Mouse (Mus musculus): ENCODE results near the gene Galk1.

Gene Galk1

DNA sequence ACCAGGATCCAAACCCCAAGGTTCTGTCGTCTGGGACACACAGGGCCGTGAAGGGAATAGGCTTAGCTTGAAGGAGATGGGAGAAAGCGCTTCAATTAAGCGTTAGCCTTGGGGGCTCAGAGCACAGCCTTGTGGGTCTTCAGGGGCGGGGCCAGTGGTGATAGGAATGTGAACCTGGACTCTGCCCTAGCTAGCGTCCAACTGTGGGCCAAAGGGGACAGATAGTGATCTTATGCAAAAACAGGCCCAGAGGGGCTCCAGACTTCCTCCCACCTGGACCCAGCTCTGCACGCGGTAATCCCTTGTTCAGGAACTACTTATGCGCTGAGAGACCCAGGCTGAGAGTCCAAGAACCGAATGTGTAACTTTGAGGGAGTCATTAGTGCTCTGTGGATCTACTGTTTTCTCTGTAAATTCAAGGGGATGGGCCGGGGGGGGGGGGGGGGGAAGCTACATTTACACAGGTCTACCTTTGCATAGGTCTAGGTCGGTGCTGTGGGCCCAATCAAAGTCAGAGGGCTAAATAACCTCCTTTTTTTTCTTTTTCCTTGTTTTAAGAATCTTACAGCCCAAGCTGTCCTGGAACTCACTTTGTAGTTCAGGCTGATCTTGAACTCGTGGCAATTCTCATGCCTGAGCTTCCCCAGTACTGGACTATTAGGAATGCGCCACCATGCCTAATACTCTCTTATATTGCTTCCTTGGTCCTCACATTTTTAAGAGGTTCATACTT is 824 bp downstream of the Galk1 start:
- in situ Hi-C loops (cut with MboI, MseI): no loop called here

DNA sequence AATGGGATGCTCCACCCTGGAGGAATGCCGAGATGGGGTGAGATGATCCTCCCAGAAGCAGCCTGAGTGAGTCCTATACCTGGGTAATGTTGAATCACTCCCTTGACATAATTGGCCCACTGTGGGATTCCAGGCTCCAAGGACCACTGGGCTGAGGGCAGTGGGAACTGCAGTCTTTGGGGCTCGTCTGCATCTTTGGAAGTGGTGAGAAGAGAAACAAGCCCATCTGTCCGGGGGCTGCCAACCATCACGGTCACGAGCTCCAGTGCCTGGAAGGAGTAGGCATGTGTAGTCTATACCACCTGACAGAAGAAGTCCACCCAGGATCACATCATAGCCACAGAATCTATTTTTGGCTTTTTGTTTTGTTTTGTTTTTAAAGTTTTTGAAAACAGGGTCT is 1.6 kb downstream of the Galk1 start:
- in situ Hi-C loops (cut with MboI, MseI): no loop called here

DNA sequence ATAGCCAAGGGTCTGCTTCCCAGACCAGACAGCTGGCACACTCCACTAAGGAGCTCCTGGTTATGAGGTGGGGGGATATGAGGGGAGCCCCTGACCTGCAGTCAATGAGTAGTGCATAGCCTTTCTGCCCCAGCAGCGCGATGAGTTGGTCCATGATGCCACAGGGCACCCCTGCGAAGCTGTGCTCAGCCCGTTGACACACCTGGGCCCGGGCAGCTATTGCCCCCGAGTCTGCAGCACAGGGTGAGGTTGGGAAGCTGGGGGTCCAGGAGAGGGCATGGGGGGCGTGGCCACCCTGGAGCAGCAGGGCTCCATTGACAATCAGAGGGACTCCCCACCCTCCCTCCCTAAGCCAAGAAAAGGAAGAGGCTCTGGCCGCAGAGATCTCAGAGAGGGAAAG is 2.4 kb downstream of the Galk1 start:
- in situ Hi-C loops (cut with MboI, MseI): no loop called here

DNA sequence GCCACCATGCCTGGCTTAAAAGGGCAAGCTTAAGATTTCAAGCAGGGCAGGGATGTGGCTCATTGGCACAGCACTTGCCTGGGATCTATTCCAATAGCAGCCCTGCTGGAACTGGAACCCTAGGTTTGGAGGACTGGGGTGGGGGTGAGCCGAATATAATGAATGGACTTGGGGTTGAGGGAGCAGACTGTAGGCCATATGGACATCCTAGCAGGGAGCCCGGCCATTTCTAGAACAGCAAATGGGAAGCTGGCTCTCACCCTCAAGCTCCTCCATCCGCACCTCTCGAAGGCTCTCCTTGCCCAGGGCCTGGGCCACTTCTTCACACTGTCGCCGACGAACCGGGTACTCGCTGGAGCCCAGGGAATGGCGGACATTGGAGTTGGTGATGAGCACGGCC is 2.9 kb downstream of the Galk1 start:
- in situ Hi-C loops (cut with MboI, MseI): no loop called here

DNA sequence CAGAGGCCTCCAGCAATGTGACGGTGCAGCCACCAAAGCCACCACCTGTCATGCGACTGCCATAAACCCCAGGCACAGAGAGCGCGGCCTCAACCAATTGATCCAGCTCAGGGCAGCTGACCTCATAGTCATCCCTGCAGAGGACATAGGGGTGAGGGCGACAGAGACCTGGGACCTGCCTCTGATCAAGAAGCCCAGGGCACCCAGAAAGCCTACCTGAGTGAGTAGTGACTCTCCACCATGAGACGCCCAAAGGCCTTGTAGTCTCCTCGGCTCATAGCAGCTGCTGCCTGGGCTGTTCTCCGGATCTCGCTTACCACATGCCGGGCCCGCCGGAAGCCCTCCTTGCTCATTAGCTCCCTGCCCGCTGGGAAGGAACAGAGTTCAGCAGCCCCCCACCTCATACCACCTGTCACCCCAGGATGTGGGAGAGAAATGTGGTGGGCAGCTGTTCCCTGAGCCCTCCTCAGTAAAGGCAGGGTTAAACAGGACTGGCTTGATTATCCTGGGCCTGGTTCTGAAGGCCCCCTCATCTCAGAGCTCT is 3.6 kb downstream of the Galk1 start:
- in situ Hi-C loops (cut with MboI, MseI): no loop called here

DNA sequence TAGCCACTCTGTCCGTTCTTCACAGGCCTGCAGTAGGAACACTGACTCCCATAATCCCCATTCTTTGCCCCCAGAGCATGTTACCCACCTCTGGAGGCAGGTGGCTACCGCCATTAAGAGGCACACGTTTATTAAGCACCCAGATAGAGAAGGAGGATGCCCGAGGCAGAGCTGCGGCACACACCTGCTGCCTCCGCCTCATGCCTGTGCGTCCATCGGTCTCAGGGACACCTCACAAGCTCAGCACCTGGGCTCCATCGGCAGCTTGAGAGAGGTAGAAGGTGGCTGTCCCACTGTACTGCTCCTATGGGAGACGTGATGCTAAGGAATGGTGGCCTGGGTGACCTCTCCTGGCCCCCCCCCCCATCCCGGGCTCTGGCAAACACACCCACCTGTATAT is 4.1 kb downstream of the Galk1 start:
- in situ Hi-C loops (cut with MboI, MseI): no loop called here

DNA sequence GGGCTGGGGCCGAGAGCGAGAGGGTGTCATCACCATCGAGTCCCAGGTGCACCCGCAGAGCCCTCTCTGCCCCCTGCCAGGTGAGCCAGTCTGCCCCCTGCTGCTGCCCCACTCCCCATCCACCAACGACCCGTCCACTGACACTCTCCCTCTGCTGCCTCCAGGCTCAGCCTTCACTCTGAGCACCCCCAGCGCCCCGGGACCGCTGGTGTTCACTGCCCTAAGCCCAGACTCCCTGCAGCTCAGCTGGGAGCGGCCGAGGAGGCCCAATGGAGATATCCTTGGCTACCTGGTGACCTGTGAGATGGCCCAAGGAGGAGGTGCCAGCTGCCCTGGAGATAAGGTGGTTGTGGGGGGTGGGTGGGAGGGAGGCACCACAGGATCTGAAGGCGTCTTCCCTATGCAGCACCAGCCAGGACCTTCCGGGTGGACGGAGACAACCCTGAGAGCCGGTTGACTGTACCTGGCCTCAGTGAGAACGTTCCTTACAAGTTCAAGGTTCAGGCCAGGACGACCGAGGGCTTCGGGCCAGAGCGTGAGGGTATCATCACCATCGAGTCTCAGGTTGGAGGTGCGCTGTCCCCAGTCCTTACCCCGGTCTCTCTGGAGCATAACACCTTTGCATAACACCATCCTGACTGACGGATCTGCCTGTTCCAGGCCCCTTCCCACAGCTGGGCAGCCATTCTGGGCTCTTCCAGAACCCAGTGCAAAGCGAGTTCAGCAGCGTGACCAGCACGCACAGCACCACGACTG is 5.2 kb downstream of the Galk1 start:
- in situ Hi-C loops (cut with MboI, MseI): no loop called here

DNA sequence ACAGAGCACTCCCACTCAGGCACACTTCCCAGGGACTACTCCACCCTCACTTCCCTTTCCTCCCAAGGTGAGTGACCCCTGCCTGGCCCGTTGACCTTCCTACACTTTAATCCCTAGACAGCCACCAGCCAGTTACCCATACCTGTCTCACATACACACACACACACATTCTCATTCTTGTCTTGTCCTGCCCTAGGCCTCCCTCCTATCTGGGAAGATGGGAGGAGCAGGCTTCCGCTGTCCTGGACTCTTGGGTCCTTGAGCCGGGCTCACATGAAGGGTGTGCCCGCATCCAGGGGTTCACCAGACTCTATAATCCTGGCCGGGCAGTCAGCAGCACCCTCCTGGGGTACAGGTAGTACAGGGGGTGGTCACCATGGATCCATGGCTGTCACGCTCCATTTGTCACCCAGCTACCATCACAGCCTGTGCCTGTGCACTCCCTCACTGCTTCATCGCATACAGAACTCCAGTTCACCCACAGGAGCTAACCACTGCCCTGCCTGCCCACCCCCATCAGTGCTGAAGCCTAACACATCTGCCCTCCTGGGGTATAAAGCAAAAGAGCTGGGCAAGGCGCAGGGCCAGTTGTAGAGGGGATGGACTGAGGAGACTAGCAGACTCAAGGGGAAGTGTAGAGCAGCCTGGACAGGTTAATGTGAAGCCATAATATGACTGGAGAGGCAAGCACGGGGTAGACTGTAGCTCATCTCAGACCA is 6.7 kb downstream of the Galk1 start:
- in situ Hi-C loops (cut with MboI, MseI): no loop called here

DNA sequence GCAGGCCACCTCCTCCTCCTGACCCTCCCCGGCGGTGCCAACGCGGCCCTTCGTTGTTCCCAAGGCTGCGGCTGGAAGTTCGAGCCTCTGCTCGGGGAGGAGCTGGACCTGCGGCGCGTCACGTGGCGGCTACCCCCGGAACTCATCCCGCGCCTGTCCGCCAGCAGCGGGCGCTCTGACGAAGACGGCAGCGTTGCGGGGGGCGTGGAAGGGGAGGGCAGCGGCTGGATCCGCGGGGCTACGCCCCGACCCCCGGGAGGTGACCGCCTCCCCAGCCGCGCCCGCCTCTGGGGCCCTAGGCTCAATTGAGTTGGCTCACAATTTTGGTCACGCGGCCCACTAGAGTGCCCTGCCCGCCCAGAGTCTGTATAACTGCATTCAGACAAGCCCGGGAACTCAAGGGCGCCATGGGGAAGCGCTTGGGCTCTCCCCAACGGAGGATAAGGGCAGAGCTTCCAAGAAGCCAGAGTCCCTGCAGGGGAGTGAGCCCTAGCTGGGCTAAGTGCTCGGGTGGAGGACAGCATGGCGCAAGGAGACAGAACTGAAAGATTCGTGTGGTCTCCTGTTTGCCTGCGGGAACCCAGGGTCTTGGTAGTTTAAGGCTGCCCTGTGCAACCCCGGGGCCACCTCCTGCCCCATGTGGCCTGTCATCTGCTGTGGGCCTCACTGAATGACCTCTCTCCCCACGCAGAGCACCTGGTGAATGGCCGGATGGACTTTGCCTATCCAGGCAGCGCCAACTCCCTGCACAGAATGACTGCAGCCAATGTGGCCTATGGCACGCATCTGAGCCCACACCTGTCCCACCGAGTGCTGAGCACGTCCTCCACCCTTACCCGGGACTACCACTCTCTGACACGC is 7.4 kb downstream of the Galk1 start:
- in situ Hi-C loops (cut with MboI, MseI): no loop called here

DNA sequence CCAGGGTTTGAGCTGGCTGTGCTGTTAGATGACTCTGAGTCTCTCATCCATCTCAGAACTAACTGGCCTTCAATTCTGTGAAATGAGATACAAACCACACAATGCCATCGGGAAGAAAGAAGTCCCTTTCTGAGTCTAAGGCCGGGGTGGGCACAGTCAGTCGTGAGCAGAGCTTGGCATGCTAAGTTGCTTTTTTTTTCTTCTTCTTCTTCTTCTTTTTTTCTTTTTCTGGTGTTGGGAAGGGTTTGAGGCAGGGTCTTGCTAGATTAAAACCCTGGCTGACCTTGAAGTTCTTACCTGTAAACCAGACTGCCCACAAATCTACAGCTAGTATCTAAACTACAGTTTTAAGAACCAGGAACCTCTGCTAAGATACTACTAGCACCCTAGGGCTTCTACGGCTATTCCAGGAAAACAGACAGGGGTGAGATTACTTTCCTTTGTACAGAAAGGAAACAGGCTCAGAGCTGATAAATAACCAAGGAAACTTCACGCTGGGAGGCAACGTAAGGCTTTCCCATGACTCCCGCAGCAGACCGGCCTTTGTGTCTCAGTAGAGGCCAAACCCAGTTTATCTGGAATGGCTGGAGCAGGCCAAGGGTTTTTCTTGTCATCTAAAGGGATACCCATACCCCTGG is 8.2 kb downstream of the Galk1 start:
- in situ Hi-C loops (cut with MboI, MseI): no loop called here

DNA sequence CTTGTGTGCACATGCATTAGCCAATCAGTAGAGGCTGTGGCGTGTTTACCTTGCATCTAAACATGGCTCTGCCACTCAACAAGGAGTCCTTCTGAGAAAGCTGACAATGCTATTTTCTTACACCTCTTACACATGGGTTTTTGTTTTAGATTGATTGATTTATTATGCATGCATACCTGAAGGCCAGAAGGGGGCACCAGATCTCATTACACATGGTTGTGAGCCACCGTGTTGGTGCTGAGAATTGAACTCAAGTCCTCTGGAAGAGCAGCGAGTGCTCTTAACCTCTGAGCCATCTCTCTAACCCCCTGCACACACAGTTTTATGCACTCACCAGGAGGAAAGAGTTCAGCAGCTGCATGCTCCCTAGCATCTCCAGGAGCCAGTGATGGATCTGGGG is 9.6 kb downstream of the Galk1 start:
- in situ Hi-C loops (cut with MboI, MseI): no loop called here

DNA sequence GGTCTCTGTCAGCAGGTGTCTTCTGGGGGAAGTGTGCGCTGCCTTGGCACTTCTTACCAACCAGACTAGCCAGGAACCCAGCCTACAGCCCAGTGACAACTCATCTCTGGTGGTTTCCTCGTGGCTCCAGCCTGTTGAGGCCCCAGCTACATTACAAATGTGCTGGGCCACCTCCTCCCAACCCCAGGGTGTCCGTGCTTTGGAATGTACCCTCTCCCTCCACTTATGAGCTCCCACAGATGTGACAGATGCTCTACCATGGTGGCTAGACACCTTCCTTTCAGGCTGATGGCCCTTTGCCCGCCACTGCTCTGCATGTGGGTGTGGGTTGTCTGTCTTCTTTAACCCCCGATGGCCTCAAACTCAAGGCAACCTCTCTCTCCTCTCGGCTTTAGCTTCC is 10.8 kb downstream of the Galk1 start:
- in situ Hi-C loops (cut with MboI, MseI): no loop called here

DNA sequence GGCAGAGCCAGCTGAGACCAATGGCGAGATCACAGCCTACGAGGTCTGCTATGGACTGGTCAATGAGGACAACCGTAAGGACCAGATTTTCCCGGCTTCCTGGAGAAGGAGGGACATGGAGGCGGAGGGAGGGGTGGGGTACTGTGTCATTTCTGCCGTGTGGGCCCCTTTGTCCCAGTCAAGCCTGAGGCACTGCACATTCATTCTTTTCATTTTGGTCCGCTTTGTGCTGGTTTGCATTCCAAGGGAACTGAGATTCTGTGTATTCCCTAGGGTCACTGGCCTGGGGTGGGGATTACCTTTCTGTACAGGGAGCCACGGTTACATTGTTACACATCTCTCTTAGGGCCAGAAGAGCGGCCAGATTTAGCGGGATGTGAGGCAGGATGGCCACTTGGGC is 11.9 kb downstream of the Galk1 start:
- in situ Hi-C loops (cut with MboI, MseI): no loop called here

DNA sequence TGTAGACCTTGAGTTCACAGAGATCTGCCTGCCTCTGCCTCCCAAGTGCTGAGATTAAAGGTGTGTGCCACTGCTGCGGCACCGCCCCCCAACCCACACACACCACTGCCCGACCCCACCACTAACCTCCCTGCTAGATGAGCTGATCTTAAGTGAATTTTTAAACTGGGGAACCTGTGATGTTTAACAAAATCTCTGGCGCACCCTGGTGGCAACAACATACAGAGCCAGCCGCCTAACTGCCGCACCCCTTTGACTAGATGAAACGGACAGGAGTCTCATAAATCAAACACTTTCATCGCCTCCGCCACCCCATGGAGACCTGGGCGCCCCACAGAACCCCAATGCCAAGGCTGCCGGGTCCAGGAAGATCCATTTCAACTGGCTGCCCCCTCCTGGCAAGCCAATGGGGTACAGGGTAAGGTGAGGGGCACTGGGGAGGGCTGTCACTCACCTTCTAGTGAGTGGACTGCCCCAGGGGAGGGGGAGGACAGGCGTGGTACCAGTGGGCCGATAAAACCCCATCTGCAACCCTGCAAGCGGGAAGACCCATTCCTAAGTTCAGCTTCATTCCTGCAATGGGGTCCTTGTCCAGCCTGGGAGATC is 12.9 kb downstream of the Galk1 start:
- in situ Hi-C loops (cut with MboI, MseI): no loop called here

DNA sequence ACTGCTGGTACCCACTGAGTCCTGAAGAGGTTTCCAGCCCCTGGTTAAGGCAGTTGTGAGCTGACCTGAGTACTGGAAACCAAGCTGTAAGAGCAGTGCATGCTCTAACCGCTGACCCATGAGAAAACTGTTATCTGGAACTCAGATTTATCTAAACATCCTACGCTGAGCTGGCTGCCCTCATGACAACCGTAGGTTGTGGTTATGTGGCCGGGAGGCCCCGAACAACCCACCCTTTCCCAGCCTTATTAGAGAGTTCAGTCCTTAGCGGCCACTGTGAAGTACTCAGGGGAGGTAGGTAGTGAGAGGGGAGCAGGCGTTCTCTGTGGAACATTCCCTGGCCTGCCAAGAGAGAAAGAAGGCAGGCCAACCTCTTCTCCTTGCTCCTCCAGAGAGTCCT is 13.5 kb downstream of the Galk1 start:
- in situ Hi-C loops (cut with MboI, MseI): no loop called here

DNA sequence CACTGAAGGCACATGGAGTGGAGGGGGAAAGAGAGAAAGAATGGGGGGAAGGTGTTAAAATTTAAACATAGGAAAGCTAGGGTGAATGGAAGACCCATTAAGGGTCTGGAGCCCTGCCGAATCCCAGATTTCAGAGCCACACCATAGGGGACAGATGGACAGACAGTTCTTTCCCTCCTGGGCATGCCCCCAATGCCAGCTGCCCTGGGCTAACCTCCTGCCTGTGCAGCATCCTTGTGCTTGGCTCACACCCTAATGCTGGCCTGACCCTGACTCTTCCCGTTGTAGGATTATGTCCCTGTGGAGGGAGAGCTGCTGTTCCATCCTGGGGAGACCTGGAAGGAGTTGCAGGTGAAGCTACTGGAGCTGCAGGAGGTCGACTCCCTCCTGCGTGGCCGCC is 14.9 kb downstream of the Galk1 start:
- in situ Hi-C loops (cut with MboI, MseI): no loop called here

DNA sequence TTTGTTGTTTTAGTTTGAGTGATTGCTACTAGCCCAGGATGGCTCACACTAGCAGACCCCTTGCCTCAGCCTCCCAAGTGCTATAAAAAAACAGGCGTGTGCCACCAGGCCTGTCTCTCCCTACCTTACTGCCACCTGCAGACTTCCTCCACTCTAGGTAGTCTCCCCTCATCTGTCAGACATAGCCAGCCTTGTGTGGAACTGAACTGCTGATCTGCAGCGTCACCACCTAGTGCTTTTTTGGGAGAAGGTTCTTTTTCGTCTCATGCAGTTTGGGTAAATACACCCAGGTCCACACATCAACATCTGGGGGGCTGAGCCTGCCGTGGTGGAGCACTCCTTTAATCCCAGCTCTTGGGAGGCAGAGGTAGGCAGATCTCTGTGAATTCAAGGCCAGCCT is 15.5 kb downstream of the Galk1 start:
- in situ Hi-C loops (cut with MboI, MseI): no loop called here

DNA sequence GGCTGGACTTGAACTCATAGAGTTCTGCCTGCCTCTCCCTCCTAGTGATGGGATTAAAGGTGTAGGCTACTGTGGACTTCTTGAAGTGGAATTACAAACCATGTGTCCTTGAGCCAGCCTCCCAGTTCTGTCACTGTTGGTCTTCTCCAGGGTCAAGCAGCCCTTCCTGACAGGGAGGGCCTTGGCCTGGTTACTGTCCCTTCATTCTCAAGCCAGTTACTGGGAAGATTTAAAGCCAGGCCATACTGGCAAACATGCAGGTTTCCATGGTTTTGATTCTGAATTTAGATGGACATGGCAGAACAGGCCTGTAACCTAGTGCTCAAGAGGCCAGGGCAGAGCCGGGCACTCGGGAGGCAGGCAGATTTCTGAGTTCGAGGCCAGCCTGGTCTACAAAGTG is 17.3 kb downstream of the Galk1 start:
- in situ Hi-C loops (cut with MboI, MseI): no loop called here

DNA sequence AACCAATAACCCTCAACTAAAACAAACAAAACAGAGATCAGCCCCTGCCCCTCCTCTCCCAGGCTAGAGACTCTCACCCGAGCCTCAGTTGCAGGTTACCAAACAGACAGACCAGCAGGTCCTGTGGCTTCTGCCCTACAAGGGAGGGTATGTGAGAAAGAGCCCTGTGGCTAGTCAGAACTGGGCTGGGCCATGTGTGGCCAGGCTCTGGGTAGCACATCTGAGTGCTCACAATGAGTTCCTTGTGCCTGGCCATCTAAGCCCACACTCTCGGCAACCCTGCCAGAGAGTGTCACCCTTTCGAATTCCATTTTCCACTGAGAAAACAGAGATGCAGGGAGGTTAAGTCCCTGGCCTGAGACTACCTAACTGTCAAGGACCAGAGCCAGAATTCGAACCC is 20.4 kb downstream of the Galk1 start:
- in situ Hi-C loops (cut with MboI, MseI): no loop called here

DNA sequence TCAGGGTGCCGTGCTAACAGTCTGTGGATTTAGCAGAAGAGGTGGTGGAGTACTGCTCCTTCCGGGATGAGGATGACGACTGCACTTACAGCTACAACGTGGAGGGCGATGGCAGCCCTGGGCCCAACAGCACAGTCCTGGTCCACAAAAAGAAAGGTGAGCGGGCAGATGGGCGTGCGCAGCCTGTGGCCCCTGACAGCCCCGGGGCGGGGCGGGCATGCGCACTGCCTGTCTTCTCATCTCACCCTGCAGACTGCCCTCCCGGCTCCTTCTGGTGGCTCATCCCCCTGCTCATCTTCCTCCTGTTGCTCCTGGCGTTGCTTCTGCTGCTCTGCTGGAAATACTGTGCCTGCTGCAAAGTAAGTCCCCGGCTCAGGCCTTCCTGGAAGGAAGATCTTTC is 22.8 kb downstream of the Galk1 start:
- in situ Hi-C loops (cut with MboI, MseI): no loop called here

DNA sequence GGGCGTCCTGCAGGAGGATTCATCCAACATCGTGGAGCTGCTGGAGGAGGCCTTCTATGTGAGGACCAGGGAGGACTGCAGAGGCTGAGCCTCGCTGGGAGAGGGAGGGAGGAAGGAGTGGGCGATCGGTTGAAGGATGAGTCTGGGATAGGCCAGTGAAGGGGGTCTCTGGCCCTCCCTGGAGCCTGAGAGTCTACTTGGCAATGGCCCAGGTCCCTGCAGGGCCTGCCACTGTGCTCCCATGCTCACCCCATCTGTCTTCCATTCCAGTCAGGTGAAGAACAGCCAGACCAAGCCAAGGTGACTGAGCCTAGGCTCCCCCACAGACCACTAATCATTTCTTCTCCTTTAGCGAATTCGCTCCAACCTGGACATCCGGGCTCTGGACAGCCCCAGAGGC is 29.2 kb downstream of the Galk1 start:
- in situ Hi-C loops (cut with MboI, MseI): no loop called here

All from regulatory T cell (primary cell).